Mouse (Mus musculus) spleen, adult 2 months (tissue): ENCODE data around the gene Dnajc15. TPM values are rescaled to one million over a fixed set of nuclear protein-coding genes. Genes with fewer than 3 reads are reported as not detected.

ENCODE experiments used
- DNase-seq, 2 experiments: peaks; one replicate each; pipeline versions ENCODE4 v3.0.0 to v3.0.0-alpha.2; 2012 to 2021; ENCODE audit warnings: low spot score in 2 of 2, low read depth in 1 of 2
- H3K27ac ChIP-seq: fragments of 200-500 bp; 2 replicates; pipeline ENCODE4 v1.5.1; 2012; ENCODE audit warnings: low read length, inconsistent platforms; ENCODE audit not compliant: insufficient read depth
- H3K27me3 ChIP-seq: fragments of 200-500 bp; 2 replicates; pipeline ENCODE4 v1.6.1; 2012; ENCODE audit warnings: mild to moderate bottlenecking, moderate library complexity, low read length, inconsistent platforms; ENCODE audit not compliant: control insufficient read depth, insufficient read depth
- H3K36me3 ChIP-seq: fragments of 200-500 bp; 2 replicates; pipeline ENCODE4 v1.6.1; 2012; ENCODE audit warnings: mild to moderate bottlenecking, low read length, inconsistent platforms; ENCODE audit not compliant: control insufficient read depth, insufficient read depth
- H3K4me1 ChIP-seq: fragments of 200-500 bp; 2 replicates; pipeline ENCODE4 v1.6.1; 2011; ENCODE audit warnings: inconsistent platforms; ENCODE audit not compliant: control insufficient read depth, insufficient read depth, insufficient read length
- H3K4me3 ChIP-seq: fragments of 200-500 bp; 2 replicates; pipeline ENCODE4 v1.5.1; 2011; ENCODE audit warnings: mild to moderate bottlenecking, inconsistent platforms; ENCODE audit not compliant: insufficient read depth, insufficient read length; ENCODE audit errors: extremely low read depth
- CTCF ChIP-seq: fragments of 200-500 bp; IDR thresholded peaks from 2 replicates; pipeline ENCODE4 v1.5.1; 2011; ENCODE audit warnings: mild to moderate bottlenecking, inconsistent platforms; ENCODE audit not compliant: insufficient read depth, insufficient read length, insufficient replicate concordance; ENCODE audit errors: extremely low read depth
- POLR2A ChIP-seq: fragments of 200-500 bp; IDR thresholded peaks from 2 replicates; pipeline ENCODE4 v1.6.1; 2011; ENCODE audit warnings: low read depth, low read length, inconsistent platforms
- WGBS: fragments of 180-500 bp; shearing (Covaris S2); methylation state at CpG from one replicate; pipeline ENCODE4 v1.1.7; 2018; 5-methylcytosine and 5-hydroxymethylcytosine counted together
- polyA plus RNA-seq: library from polyadenylated mRNA; depleted of rRNA; stranded (reverse); fragments of >200 nt; gene quantifications from 2 replicates; pipeline ENCODE4 v1.2.3, GENCODE M21; 2012

Gene Dnajc15
- polyA plus RNA-seq, 1 experiment: 4.0 TPM

DNA sequence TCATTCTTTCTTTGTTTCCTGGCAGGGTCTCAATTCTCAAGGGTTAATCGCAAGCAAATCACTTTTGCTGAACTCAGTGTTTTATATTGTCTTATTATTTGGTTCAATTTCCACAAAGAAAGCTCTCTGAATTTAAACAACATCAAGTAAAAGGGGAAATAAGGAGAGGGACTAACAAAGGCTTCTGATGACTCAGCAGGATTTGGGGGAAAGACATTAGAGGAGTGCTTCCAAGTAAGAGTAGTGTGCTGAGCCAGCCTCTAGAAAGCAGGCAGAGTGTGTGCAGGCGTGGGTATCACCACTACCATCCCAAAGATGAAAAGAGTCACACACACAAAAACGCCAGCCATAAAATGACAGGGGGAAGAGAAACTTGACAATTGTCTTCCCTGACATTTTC is 10.9 kb downstream of the Dnajc15 start:
- no peaks in the 10 kb centered on the region for H3K36me3 ChIP-seq
- TF ChIP-seq POLR2A (no peak), CTCF (no peak)
- 0 out of 2 replicates have a peak overlapping the region, but pooled peaks have one; percentile 3 for H3K27ac ChIP-seq
- no peak for DNase-seq
- no peak overlapping the region for H3K4me3 ChIP-seq
- no peaks in the 10 kb centered on the region for H3K27me3 ChIP-seq
- WGBS: 67% methylated on average over 3 of the region's 3 CpGs
- peaks cover 12% of the 10 kb centered on the region for H3K4me1 ChIP-seq

DNA sequence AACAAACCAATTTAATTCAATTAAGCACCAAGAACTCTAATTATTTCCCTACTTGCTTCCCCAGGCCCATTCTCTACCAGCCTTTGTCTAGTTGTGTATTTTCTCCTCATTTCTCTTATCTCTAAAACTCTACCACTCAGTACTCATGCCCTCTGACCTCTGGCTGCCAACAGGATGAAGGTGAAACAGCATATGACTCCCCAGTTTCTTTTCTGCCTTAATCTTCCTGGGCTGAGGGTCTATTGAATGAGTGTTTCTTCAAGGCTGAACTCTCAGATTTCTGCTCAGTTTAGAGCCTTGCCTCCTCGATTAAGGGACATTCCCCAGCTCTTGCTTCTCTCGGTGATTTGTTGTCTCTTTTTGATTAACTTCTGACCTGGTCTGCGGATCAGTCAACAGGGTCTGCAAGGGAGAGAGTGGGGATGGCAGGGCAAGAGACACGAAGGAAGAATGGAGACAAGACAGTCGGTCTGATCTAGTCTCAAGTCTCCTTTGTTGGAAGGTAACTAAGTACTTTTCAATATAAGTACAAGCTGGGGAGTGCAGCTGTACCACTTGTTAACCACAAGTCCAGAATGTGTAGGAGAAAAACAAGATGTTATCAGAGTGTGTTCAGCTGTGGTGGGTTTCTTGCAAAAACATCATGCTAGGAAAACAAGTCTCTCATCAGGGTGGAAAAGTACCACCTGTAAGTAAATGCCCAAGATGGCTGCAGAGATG is 13.9 kb downstream of the Dnajc15 start:
- no peak for DNase-seq
- Histone ChIP-seq H3K27ac (peak overlapping the region; percentile 70), H3K27me3 (no peaks in the 10 kb centered on the region), H3K4me3 (no peak overlapping the region), H3K4me1 (peaks cover 8% of the 10 kb centered on the region), H3K36me3 (peaks cover 1% of the 10 kb centered on the region)
- 62% methylated on average over 5 of the region's 5 CpGs for WGBS
- TF ChIP-seq POLR2A (no peak), CTCF (no peak)

GRCm38 (mm10) chr14:77859894-77860293 is 15.0 kb downstream of the Dnajc15 start:
- Histone ChIP-seq H3K4me3 (no peak overlapping the region), H3K36me3 (peaks cover 2% of the 10 kb centered on the region), H3K27me3 (no peaks in the 10 kb centered on the region), H3K27ac (peak overlapping the region; percentile 8; the same call in 1 of the 2 replicates), H3K4me1 (peaks cover 8% of the 10 kb centered on the region)
- no peak for DNase-seq
- TF ChIP-seq CTCF: no peak
- no peak for TF ChIP-seq POLR2A
- WGBS: 75% methylated on average over 1 of the region's 1 CpGs

DNA sequence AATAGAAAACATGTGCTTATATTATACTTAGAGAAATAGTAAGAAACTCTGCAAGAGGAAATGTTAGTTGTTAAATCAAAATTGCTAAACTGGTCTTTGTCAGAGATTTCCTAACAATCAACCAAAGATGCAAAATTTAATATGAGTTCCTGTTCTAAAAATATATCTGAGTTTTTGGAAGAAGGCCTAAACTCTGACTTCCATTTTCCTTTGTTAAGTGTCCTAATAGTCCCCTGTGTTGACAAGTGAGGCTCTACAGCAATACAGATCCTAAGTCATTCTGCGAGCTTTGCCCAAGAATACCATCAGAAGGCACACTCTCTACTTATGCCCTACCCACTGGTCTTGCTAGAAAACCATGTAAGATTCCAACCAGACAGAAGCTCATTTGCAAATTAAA is 21.0 kb downstream of the Dnajc15 start:
- TF ChIP-seq CTCF (no peak), POLR2A (no peak)
- 79% methylated on average over 1 of the region's 1 CpGs for WGBS
- Histone ChIP-seq H3K27me3 (no peaks in the 10 kb centered on the region), H3K27ac (no peak overlapping the region), H3K36me3 (peaks cover 7% of the 10 kb centered on the region), H3K4me1 (no peaks in the 10 kb centered on the region; the same call in 1 of the 2 replicates), H3K4me3 (no peak overlapping the region)
- no peak for DNase-seq

DNA sequence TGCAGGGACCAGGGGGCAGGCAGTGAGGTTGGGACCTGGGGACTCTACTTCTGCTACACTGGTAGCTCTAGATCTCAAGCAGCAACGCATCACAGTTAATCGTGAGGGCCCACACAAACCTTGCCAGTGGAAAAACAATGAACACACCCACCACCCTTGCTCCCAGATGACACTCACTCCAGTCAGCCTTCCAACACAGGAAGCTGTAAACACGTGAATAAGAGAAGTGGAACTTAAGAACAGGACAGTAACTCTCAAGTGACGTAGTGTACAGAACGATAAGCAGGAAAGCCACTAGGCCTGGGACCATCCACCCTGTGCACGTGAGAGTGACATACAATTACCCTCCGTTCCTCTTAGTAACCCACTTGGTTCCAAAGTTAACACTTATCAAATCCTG is 25.1 kb downstream of the Dnajc15 start:
- no peaks in the 10 kb centered on the region for H3K27me3 ChIP-seq
- H3K4me1 ChIP-seq: peaks cover 8% of the 10 kb centered on the region
- H3K36me3 ChIP-seq: peaks cover 5% of the 10 kb centered on the region; the same call in 1 of the 2 replicates
- WGBS: 50% methylated on average over 7 of the region's 7 CpGs
- no peak for DNase-seq
- H3K27ac ChIP-seq: no peak overlapping the region; the same call in 1 of the 2 replicates
- TF ChIP-seq POLR2A (no peak), CTCF (no peak)
- no peak overlapping the region for H3K4me3 ChIP-seq

- no peak overlapping the region for H3K4me3 ChIP-seq
- H3K27me3 ChIP-seq: no peaks in the 10 kb centered on the region
- no peak for DNase-seq
- WGBS: 91% methylated on average over 1 of the region's 1 CpGs
- H3K36me3 ChIP-seq: peaks cover 6% of the 10 kb centered on the region
- H3K27ac ChIP-seq: no peak overlapping the region
- TF ChIP-seq POLR2A (no peak), CTCF (no peak)
- peaks cover 8% of the 10 kb centered on the region for H3K4me1 ChIP-seq
Observed at GRCm38 (mm10) chr14:77848349-77848748, 26.6 kb downstream of the Dnajc15 start.

DNA sequence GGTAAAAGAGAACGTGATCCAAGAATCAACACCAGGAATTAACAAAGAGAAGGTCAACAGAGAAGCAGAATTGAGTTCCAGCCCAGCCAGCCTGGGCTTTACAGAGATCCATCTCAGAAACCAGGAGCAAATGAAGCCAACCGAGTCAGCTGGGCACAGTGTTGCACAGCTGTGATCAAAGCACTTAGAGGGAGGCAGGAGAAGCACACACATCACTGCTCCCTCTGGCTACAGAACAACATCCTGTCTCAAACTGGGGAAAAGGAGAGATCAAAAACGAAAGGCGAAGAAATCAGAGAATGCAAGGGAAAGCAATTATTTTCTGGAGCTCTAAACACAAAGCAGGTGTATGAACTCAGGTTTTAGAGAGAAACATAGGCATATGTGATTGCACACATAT is 28.7 kb downstream of the Dnajc15 start:
- WGBS: 39% methylated on average over 4 of the region's 4 CpGs
- peaks cover 3% of the 10 kb centered on the region for H3K36me3 ChIP-seq
- H3K27me3 ChIP-seq: no peaks in the 10 kb centered on the region
- H3K27ac ChIP-seq: no peak overlapping the region; the same call in 1 of the 2 replicates
- no peak for TF ChIP-seq CTCF
- no peak for TF ChIP-seq POLR2A
- no peak for DNase-seq
- H3K4me1 ChIP-seq: peaks cover 8% of the 10 kb centered on the region
- H3K4me3 ChIP-seq: no peak overlapping the region
